Mouse (Mus musculus): ENCODE results near the gene Gkn2. TPM values are rescaled to one million over a fixed set of nuclear protein-coding genes. Genes with fewer than 3 reads are reported as not detected.
A peak's percentile ranks its signal among the peaks of the same experiment; 100 is the strongest.

Gene Gkn2
- polyA plus RNA-seq (2012; rRNA removed) = 0.88 and 4.7 TPM in 2 replicates

DNA sequence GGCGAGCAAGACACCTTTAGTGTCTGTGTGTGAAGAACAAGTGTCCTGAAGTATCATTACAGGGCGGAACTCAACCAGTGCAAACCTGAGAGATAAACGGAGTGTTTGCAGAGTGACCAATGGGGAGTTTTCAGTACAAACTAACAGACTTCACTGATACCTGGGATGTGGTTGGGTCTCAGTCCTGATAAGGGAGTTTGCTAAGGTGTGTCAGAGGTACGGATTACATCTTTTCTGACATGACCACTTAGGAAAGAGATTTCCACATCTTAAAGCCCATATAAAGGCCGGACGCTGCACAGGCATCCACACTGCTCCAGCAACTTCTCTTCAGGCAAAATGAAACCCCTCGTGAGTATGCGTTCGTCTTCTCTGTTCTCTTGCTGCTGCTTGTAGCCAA is at the start of gene Gkn2:
TSS of gene Gkn2 (plus strand) at position 301 of the 400 bp plus-strand sequence.
- 62% methylated on average over 9 of the region's 9 CpGs for WGBS
- no peak for DNase-seq (ENCODE audit: low read depth, low spot score)

DNA sequence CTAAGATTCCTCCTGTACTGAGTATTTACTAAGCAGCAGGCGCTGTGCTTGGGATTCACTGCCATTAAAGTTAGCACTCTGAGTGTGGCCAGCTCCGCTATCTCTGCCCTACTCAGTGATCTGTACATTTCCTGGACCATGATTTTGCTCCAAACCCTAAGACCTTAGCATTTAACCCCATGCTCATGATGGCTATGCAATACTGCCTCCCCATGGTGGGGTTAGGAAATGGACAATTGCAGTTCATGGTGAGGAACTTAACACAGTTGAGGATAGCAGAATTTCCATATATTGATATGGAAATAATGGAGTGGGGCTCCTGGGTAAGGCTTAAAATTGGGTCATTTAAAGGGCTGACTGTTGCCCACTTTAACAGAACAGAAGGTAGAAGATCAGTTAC is 49.8 kb upstream of the Gkn2 start:
- peak; percentile 22 for DNase-seq (ENCODE audit: low read depth, low spot score)
- WGBS = 64% methylated on average over 2 of the region's 2 CpGs

DNA sequence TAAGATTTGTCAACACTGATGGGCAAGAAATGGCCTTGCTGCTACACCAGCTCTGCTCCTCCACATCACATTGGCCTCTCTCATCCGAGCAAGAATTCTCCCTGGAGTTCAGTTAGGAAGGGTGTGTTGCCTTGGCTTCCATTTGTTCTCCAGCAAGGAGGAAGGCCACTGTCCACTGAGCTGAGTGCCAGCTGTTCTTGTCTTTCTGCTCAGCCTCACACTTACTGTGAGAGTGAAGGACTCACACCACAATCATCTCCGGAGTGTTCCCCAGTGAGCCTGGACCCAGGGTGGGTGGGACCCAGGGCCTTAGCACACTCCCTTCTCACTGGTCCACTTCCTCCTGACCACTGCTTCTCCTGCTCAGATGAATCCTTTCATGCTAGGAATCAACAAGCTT is 46.2 kb upstream of the Gkn2 start:
- 77% methylated on average over 2 of the region's 2 CpGs for WGBS
- DNase-seq (ENCODE audit: low read depth, low spot score) = no peak

DNA sequence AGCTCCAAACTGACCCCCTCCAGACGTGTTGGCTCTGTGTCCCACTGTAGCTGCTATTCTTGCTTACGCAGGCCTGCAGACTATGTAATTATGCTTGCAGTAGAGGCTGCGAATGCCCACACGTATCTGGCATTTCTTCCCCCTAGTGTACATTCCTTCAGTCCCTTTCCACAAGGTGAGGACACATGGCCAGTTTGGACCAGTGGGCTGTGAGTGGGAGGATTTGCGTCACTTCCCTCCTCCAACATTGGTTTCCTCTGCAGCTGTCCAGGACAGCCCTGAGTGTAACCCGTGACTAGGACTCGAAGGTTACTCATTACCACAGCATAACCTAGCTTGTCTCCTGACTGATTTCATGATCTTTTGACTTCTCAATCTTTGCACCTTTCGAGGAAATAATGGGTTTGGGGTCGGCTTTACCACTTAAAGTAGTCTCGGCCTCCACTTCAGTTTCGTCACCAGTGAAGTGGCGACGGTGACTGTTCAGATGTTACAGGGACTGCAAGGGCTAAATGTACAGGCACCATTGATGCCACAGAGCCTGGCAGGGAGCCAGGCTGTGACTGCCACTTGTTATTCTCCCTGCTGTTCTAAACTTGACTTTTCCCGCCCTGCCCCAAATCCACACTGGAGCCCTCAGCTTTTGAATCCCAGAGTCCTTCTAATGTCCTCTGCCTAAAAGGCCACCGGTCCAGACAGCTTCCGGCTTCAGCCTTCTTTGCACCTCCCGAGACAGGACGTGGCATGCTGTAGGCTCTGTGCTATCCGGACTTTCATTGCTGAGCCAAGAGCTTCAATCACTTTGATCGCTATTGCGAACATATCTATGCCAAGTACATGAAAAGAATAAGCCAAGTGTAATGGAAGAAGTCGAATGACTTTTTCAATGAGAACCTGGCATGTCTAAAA is 44.6 kb upstream of the Gkn2 start:
- 70% methylated on average over 22 of the region's 22 CpGs for WGBS
- DNase-seq (ENCODE audit: low read depth, low spot score) = no peak

DNA sequence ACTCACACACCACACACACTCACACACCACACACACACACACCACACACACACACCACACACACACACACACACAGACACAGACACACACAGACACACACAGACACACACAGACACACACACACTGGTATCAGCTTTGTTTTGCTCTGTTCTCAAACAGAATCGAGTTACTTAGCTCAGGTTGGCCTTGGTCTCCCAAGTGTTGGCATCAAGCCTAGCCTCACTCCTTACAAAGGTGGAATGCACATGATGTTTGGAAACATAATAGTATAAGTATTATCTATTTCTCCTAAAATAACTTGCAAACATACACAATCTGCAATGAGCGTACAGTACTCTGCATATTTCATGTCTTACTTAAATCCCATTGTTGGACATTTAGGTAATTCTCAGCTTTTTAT is 40.8 kb upstream of the Gkn2 start:
- DNase-seq (ENCODE audit: low read depth, low spot score) = no peak
- WGBS = 31% methylated on average over 2 of the region's 2 CpGs

DNA sequence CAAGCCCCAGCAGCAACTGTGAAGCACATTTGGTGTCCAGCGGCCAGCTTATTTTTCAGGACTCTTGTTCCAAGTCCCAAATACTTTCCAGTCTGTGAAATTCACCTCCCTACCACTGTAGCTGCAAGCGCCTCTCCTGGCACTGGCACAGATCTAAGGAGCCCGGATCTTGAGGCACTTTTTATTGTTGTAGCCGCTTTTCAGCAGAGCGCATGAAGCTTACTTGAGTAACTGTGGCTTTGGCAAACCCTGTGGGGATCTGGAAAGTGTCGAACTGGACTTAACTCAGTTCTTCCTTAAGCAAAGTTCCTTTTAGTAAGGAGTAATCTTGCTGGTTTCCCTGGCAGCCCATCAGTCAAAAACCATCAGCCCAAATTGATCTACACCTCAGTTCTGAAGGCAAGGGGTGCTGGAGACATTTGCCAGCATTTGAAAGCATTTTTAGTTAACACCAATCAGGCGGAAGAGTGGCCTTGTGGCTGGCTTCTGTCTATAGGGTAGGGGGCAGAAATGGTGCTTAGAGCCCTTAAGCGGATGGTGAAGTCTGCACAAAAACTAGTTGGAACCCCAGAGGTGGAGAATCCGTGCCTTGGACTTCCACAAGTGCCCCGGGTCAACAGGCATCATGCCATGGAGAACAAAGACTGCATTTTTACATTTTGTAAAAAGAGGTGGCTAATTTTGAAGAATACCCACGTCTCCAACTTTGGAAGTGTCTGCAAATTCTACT is 38.6 kb upstream of the Gkn2 start:
- WGBS = 31% methylated on average over 11 of the region's 11 CpGs

DNA sequence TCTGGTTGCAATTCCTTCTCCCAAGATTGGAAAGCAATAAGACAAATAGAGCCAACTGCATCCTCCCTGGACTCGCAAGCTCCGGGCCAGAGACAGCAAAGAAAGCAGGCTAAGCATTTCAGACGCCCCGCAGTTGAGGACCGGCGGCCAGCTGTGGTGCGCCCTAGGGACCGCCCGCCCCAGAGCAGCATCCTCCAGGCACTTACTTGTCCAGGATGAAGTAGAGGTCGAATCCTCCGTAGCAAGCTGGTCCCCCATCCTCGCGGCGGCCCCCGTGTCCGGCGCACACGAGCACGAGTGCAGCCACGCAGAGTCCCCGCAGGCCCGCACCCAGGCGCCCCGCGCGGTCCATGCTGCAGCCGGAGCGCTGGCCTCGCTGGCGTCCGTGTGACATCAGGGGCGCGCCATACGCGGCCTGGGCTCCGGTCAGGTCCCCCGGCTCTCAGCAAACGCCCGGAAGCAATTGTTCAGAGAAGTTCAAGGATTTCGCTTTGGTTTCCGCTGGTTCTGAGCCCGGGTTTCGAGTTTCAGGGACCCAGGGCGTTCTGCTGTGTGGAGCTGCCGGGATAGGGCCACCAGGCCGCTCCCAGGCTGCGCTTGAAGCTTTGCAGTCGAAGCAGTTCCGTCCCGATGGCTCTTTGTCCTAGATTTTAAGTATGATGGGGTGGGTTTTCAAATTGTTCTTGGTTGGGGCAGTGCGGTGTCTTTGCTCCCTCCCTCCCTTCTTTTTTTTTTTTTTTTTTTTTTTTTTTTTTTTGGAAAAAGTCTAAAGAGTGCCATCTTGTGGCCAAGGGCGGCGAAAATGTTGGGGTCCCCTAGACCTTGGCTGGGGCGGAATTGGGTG is 37.8 kb upstream of the Gkn2 start, which contains the start of gene Antxr1:
TSS of gene Antxr1 (minus strand) at position 731 of the 844 bp plus-strand sequence.
- no peak for DNase-seq (ENCODE audit: low read depth, low spot score)
- 2% methylated on average over 54 of the region's 54 CpGs for WGBS

More for the DNA sequence above, 38.6 kb upstream of the Gkn2 start:
- DNase-seq (ENCODE audit: low read depth, low spot score) = no peak

DNA sequence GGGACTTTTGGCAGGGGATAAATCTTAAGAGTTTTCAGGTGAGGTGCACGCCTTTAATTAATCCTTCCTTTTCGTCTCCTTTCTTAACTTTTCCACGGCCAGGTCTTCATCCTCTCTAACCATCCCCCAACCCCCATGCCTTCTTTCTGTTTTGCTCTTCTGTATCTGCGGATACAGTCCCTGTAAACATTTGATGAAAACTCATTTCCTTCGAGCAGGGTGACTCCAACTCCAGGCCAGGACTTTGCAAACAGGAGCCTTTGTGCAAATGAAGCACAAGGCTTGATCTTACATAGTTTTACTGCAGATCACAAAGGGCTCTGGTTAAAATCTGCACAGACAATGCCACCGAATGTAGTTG is 37.2 kb upstream of the Gkn2 start:
- WGBS = 22% methylated on average over 6 of the region's 6 CpGs

DNA sequence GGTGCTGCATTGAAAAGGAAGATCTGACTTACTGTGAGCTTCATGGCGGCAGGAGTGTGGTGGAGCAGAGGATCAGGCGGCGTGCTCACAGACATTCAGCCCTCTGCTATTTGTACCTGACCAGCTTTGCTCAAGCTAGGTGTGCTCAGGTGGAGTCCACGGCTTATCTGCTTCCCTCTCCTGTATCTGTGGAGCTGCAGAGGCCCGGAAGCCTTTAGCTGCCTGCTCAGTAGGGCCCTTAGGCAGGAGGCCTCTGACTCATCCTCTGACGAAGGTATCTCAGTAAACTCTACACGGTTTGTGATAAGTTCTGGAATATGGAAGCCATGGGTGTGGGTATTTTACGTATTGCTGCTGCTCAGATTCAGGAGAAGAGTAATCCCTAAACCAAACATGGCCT is 22.3 kb upstream of the Gkn2 start, which contains the start of gene Gkn1:
TSS of gene Gkn1 (minus strand) at position 114 of the 400 bp plus-strand sequence.
- 90% methylated on average over 8 of the region's 8 CpGs for WGBS
- no peak for DNase-seq (ENCODE audit: low read depth, low spot score)

More for the DNA sequence above, 37.2 kb upstream of the Gkn2 start:
- DNase-seq (ENCODE audit: low read depth, low spot score) = no peak

DNA sequence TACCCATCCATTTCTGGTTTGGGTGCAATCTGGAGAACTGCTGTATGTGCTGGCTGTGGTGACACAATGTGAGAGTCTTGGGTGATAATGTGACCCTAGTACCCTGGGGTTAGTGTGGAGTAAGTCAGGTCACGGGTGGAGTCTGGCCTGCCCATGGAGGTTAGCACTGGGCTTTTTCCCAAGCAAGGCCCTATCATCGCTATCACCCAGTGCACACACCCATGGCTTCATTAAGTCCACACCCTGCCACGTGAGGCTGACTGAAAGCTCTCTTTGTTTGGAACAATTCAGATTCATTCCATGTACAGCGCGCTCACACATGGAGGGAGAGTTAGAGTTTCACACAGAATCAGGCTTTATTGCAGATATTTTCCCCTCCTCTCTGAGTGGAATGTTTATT is 18.7 kb upstream of the Gkn2 start:
- 32% methylated on average over 5 of the region's 5 CpGs for WGBS
- peak; percentile 45 for DNase-seq (ENCODE audit: low read depth, low spot score)

DNA sequence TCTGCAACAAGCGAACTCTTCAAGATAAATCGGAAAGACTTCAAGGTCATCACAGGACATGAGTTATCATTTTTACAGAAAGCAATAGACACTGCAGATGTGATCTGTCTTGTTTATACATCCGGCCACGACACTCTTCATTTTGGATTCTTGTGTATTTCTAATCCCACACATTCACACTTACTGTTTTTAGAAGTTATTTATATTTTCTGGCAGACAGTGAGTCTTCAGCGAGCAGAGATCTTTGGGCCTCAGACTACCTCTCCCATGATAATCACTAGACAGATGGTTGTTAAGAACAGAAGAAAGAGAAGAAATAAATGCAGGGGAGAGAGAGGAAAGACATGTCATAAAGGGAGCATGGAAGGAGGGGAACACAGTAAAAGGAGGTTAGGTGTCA is 3.9 kb upstream of the Gkn2 start:
- 77% methylated on average over 5 of the region's 5 CpGs for WGBS
- DNase-seq (ENCODE audit: low read depth, low spot score) = no peak

DNA sequence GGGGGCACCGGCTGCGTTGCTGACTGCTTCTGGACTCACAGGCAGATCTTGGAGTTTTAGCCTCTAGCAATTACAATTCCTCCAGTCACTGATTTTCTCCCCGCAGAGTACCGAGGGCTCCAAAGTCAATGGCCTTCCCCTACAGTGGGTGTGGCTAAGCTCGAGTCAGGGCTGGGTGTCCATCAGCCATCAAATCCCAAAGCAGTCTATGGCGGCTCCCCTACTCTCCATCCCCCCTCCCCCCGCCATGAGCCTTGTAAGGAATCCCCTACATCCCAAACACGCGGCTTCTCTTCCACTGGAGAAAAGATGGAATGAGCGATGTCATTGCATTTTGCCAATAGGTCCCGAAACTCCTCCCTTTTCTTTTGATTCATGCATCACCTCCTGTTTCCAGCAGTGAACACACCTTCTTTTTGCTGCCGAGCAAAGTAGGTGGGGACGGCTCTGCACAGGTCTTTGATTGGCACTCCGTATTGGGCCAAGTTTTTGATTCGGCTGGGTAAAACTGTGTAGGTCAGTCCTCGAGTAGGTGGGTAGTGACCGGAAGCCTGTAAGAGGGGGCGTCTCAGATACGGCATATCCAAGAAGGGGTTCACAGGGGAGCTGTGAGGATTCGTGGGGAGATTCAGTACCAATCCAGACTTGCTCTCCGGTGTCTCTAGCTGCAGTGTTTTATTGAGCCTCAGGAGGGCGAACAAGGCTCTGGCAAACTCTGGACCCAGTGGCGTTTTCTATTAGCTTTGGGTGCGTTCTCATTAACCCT is 11.0 kb downstream of the Gkn2 start:
- WGBS = 14% methylated on average over 24 of the region's 24 CpGs
- no peak for DNase-seq (ENCODE audit: low read depth, low spot score)

DNA sequence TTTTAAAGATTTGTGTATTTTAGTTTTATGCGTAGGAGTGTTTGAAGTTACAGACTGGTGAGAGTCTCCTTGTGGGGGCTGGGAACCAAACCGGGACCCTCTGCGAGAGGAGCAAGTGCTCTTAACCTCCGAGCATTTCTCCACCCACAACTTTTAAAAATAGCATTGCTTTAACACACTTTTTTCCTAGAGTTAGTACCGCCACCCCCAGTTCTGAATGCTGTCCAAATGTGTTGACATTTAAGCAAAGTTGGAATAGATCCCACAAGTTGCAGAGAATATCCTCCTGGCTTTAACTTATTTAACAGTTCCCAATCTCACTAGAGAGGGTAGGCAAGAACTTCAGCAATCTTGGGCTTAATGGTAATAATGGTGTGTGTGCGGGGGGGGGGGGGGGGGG is 11.6 kb downstream of the Gkn2 start:
- DNase-seq (ENCODE audit: low read depth, low spot score) = no peak
- 32% methylated on average over 6 of the region's 6 CpGs for WGBS

DNA sequence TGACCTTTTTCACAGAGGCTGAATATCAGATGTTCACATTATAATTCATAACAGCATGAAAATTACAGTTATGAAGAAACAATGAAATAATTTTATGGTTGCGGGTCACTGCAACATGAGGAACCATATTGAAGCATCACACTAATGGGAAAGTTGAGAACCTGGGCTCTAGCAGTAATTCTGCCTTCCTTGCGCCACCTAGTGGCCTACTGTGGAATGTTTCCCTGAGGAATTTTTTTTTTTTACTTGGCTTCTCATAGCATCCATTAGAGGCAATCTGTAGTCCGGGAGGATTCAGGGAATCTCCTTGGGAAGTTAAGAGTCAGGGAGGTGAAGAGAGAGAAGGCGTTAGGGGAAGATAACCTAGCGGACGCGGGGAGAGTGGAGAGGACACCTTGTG is 13.0 kb downstream of the Gkn2 start:
- peak; percentile 27 for DNase-seq (ENCODE audit: low read depth, low spot score)
- 11% methylated on average over 7 of the region's 7 CpGs for WGBS

DNA sequence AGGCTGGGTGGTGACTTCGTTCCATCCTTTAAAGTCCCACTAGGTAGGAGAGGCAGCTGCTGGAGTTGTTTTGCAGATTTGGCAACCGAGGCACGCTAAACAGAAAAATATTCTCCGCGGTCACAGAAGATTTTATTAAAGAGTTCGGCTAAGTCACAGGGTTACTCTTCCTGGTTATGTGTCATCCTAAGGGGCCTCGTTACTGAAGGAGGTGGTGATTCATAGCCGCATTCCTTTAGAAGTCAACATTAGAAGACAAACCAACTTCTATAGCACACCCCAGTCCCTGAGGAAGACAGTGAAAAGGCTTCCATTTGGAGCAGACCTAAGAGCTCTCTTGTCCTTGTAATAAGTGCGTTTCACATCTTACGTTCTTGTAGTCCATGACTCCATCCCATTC is 13.5 kb downstream of the Gkn2 start:
- WGBS = 76% methylated on average over 10 of the region's 10 CpGs
- DNase-seq (ENCODE audit: low read depth, low spot score) = no peak

DNA sequence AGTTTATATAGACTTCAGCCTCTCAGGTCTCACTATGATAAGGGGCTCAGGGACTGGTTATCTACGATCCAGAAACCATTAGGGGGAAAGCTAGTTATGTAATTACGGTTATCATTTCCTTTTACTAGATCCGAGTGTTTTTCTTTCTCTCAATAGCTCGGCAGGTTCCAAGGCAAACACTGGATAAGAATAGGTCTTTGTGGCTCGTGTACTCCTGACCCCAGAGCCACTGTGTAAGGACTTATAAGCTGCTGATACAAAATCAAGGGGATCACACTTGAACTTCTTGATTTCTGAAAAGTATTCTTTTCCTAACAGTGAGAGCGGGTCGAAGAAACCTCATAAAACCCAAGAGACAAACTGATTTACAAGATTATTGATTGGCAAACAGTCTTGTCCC is 15.7 kb downstream of the Gkn2 start, which contains the start of gene Gkn3:
TSS of gene Gkn3 (minus strand) at position 59 of the 400 bp plus-strand sequence.
- no peak for DNase-seq (ENCODE audit: low read depth, low spot score)
- 21% methylated on average over 7 of the region's 7 CpGs for WGBS

DNA sequence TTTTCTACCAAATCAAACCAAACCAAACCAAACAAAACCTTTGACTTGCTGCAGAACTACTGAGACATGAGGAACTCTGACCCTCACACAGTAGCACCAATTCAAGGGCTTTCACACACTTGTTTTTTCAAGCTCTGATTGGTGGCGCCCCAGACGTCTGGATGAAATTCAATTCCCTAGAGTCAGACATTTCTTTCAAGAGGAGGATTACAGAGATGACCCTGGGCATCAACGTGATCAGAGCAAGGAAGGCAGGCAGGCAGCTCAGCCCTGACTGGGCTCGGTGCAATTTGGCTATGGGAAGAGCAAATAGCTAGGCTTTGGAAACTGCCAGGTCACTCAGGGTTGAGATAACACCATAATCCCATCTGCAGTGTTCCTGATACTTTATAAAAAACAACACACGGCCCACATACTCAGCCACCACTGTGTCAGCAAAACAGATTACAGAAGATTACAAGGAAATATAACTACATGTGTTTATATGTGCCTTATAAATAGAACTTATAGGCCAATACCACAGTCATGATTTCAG is 16.4 kb downstream of the Gkn2 start:
- 15% methylated on average over 5 of the region's 5 CpGs for WGBS
- no peak for DNase-seq (ENCODE audit: low read depth, low spot score)

DNA sequence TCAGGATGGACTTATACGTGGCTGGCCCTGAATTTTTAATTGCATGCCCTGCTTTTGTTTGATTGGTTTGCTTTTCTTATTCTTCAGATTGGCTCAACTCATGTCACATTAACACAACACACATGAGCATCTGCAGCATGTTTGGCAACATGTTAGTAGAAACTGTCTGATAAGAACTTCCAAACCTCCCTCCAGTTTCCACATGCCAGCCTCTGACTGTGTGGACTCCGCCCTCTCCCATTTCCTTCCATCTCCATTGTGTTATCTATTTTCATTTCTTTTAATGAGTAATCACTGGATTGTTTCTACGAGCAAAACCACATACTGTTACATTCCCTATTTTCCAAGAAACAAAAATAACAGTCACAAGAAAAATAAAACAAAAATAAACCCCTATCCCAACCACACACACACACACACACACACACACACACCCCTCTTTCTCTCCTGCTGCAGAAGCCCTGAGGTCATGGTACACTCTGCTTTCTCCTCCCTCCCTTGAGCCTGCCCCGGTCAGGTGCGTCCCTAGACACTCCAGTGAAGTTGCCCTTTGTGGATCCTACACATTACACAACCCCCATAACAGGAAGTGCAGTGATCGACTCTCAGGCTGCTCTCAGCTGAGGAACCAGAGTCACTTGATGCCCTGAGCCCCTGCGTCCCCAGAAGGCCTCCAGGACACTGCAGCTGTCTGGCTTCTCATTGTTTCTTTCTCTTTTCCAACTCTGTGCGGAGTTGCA is 20.5 kb downstream of the Gkn2 start:
- WGBS = 45% methylated on average over 8 of the region's 8 CpGs

More for the DNA sequence above, 20.5 kb downstream of the Gkn2 start:
- no peak for DNase-seq (ENCODE audit: low read depth, low spot score)

Measured in large intestine, adult 2 months (tissue).